Mouse (Mus musculus) ovary, adult 18-20 months (tissue): ENCODE data around the gene Psmd9.
A peak's percentile ranks its signal among the peaks of the same experiment; 100 is the strongest.

Experiments used
- DNase-seq: peaks from one replicate; pipeline ENCODE4 v3.0.0; 2022; ENCODE audit warnings: low spot score, mixed read lengths

Psmd9 gene

GRCm38 (mm10) chr5:123150641-123151040 is 18.6 kb upstream of the Psmd9 start:
- no peak for DNase-seq

- DNase-seq: no peak
These were observed 18.1 kb upstream of the Psmd9 start for GRCm38 (mm10) chr5:123151077-123151476.

- no peak for DNase-seq
These were observed 17.4 kb upstream of the Psmd9 start for GRCm38 (mm10) chr5:123151707-123152362.

GRCm38 (mm10) chr5:123152901-123153300 is 16.3 kb upstream of the Psmd9 start:
- no peak for DNase-seq

GRCm38 (mm10) chr5:123155425-123155824 is 13.8 kb upstream of the Psmd9 start:
- no peak for DNase-seq

GRCm38 (mm10) chr5:123156763-123157162 is 12.4 kb upstream of the Psmd9 start:
- DNase-seq: no peak

- no peak for DNase-seq
These were observed 11.2 kb upstream of the Psmd9 start for GRCm38 (mm10) chr5:123157972-123158371.

GRCm38 (mm10) chr5:123159446-123159845 is 9.8 kb upstream of the Psmd9 start:
- peak; percentile 76 for DNase-seq

- no peak for DNase-seq
These were observed 9.3 kb upstream of the Psmd9 start for GRCm38 (mm10) chr5:123159866-123160265.

GRCm38 (mm10) chr5:123160341-123160740 is 8.9 kb upstream of the Psmd9 start:
- peak; percentile 66 for DNase-seq

GRCm38 (mm10) chr5:123162942-123163341 is 6.3 kb upstream of the Psmd9 start:
- DNase-seq: no peak

- DNase-seq: no peak
These were observed 2.8 kb upstream of the Psmd9 start for GRCm38 (mm10) chr5:123166437-123166836.

- no peak for DNase-seq
These were observed 1.6 kb upstream of the Psmd9 start for GRCm38 (mm10) chr5:123167591-123167990.

GRCm38 (mm10) chr5:123170365-123170764 is 1.2 kb downstream of the Psmd9 start:
- no peak for DNase-seq

GRCm38 (mm10) chr5:123171646-123172350 is 2.6 kb downstream of the Psmd9 start:
- DNase-seq: peak; percentile 77

GRCm38 (mm10) chr5:123178792-123179191 is 9.6 kb downstream of the Psmd9 start:
- DNase-seq: no peak

GRCm38 (mm10) chr5:123180390-123180789 is 11.2 kb downstream of the Psmd9 start:
- DNase-seq: no peak

GRCm38 (mm10) chr5:123181536-123181935 is 12.3 kb downstream of the Psmd9 start:
- DNase-seq: no peak

- no peak for DNase-seq
These were observed 13.4 kb downstream of the Psmd9 start, which contains the start of gene Hpd for GRCm38 (mm10) chr5:123182651-123183050. Gene Hpd, minus strand, starts transcription at chr5:123182727.

- DNase-seq: no peak
These were observed 16.8 kb downstream of the Psmd9 start for GRCm38 (mm10) chr5:123185966-123186365.

GRCm38 (mm10) chr5:123187306-123187705 is 18.1 kb downstream of the Psmd9 start:
- no peak for DNase-seq

- no peak for DNase-seq
These were observed 21.7 kb downstream of the Psmd9 start for GRCm38 (mm10) chr5:123190912-123191311.

GRCm38 (mm10) chr5:123191427-123191826 is 22.2 kb downstream of the Psmd9 start:
- no peak for DNase-seq
